Mouse (Mus musculus): Measurements from ENCODE around the gene Tmie. TPM values are rescaled to one million over a fixed set of nuclear protein-coding genes. Genes with fewer than 3 reads are reported as not detected.

The Tmie gene
- total and polyA plus RNA-seq, 3 experiments = not detected

DNA sequence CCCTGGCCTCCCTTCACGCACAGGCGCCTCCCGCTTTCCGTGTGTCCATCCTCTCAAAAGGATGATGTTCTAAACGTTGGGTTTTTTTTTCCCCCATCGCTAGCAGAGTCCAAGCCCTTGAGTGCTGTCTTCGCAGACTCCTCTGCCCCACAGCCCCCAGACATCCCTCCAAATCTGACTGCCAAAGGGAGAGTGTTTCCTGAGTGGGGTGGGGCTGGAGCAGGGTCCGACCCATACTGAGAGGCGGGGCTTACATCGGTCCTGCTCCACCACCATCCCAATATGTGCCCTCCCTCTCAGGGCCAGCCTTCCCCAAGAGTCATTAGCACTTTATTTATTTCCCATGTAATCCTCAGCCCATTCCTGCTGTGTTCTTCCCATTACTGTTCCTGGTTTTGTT lies 45.0 kb downstream of the Tmie start:
- DNase-seq (ENCODE audit: extremely low read depth) = no peak
- H3K4me3 ChIP-seq (replicated peaks in 1 of 3; ENCODE audit: low read depth in 2 of 3, low read length in 2 of 3, poor library complexity in 1 of 3) = no peak overlapping the region
- H3K4me2 ChIP-seq (ENCODE audit: insufficient read depth, low read depth, poor library complexity, severe bottlenecking) = no peak overlapping the region
- in situ Hi-C loops (cut with MboI; ENCODE audit: low pct_ligation_motif_present, low pct_unique_long_range_greater_than_20kb, low sequenced_read_pairs) (no loop called here), dilution Hi-C loops (cut with MboI; ENCODE audit: extremely low pct_ligation_motif_present, extremely low pct_unique_long_range_greater_than_20kb, low sequenced_read_pairs) (no loop called here)
- H3K27me3 ChIP-seq (replicated peaks) = peaks cover 1% of the 10 kb centered on the region
- H3K79me2 ChIP-seq (replicated peaks; ENCODE audit: control insufficient read depth, extremely low read depth, insufficient read depth, poor library complexity, severe bottlenecking) = no peaks in the 10 kb centered on the region
- H3K9ac ChIP-seq (ENCODE audit: insufficient read depth, low read depth) = no peak overlapping the region
- no peak overlapping the region for H3K27ac ChIP-seq (ENCODE audit: insufficient read depth, low read depth)
- H3K36me3 ChIP-seq (replicated peaks in 1 of 2; ENCODE audit: control insufficient read depth in 1 of 2, insufficient read depth in 1 of 2, low read length in 1 of 2) = no peaks in the 10 kb centered on the region
- TF ChIP-seq ZKSCAN1 (IDR thresholded peaks at IDR 0.05; ENCODE audit: borderline replicate concordance, low read depth, low read length) = no peak
- TF ChIP-seq IRF4 (IDR thresholded peaks at IDR 0.05; ENCODE audit: low read depth, low read length) = no peak
- no peak for TF ChIP-seq NRF1 (IDR thresholded peaks at IDR 0.05; ENCODE audit: low read depth, low read length)
- TF ChIP-seq MAX (IDR thresholded peaks at IDR 0.05; ENCODE audit: low read length) = no peak
- H3K4me1 ChIP-seq (ENCODE audit: control insufficient read depth in 1 of 2, insufficient read depth in 2 of 2) = peaks cover 0 to 3% of the 10 kb centered on the region in 2 experiments; a peak in 1 of 4 replicates
- H3K9me3 ChIP-seq (replicated peaks; ENCODE audit: low read length) = no peaks in the 10 kb centered on the region

DNA sequence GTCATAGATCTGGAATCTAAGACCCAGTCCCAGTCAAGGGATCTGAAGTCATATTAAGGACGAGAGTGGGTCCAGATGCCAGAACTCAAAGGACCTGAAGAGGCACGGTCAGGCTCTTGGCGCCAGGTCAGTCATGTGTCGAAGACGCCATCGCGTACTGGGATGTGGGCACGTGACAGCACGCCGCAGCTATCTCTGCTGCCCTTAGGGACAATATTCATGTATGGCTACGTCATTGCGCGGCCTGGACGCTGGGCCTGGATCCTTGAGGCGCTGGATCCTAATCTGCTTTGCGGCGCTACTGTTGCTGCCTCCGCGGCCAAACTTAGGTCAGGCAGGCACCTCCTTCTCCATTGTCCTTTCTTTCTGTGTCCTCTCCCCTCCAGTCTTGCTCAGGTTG lies 45.5 kb downstream of the Tmie start, which contains the start of gene Prss45:
Prss45 (plus strand) TSS at position 178 of the 400 bp plus-strand sequence.
- H3K27me3 ChIP-seq (replicated peaks) = peaks cover 1% of the 10 kb centered on the region
- in situ Hi-C loops (cut with MboI; ENCODE audit: low pct_ligation_motif_present, low pct_unique_long_range_greater_than_20kb, low sequenced_read_pairs) = no loop called here

DNA sequence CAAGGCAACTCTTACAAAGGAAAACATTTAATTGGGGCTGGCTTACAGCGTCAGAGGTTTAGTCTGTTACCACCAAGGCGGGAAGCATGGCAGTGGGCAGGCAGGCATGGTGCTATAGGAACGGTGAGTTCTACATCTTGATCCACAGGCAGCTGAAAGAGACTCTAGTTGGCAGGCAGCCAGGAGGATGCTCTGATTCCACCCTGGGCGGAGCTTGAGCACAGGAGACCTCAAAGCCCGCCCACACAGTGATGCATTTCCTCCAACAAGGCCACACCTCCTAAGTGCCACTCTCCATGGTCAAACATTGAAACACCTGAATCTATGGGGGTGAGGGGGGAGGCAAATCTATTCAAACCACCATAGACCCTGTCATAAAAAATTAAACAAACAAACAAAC lies 46.9 kb downstream of the Tmie start:
- in situ Hi-C loops (cut with MboI; ENCODE audit: low pct_ligation_motif_present, low pct_unique_long_range_greater_than_20kb, low sequenced_read_pairs) (no loop called here), dilution Hi-C loops (cut with MboI; ENCODE audit: extremely low pct_ligation_motif_present, extremely low pct_unique_long_range_greater_than_20kb, low sequenced_read_pairs) (no loop called here)
- Histone ChIP-seq H3K4me3 (replicated peaks in 1 of 3; ENCODE audit: low read depth in 2 of 3, low read length in 2 of 3, poor library complexity in 1 of 3) (no peak overlapping the region), H3K9ac (ENCODE audit: insufficient read depth, low read depth) (no peak overlapping the region), H3K27ac (ENCODE audit: insufficient read depth, low read depth) (no peak overlapping the region), H3K36me3 (replicated peaks in 1 of 2; ENCODE audit: control insufficient read depth in 1 of 2, insufficient read depth in 1 of 2, low read length in 1 of 2) (no peaks in the 10 kb centered on the region), H3K27me3 (replicated peaks) (peaks cover 4% of the 10 kb centered on the region), H3K9me3 (replicated peaks; ENCODE audit: low read length) (no peaks in the 10 kb centered on the region), H3K79me2 (replicated peaks; ENCODE audit: control insufficient read depth, extremely low read depth, insufficient read depth, poor library complexity, severe bottlenecking) (no peaks in the 10 kb centered on the region), H3K4me2 (ENCODE audit: insufficient read depth, low read depth, poor library complexity, severe bottlenecking) (no peak overlapping the region), H3K4me1 (ENCODE audit: control insufficient read depth in 1 of 2, insufficient read depth in 2 of 2) (peaks cover 0 to 3% of the 10 kb centered on the region in 2 experiments; a peak in 1 of 4 replicates)
- TF ChIP-seq EP300 (IDR thresholded peaks at IDR 0.05; ENCODE audit: low read length) = no peak
- TF ChIP-seq BHLHE40 (IDR thresholded peaks at IDR 0.05; ENCODE audit: low read depth, low read length) = no peak
- no peak for TF ChIP-seq RAD21 (IDR thresholded peaks at IDR 0.05; ENCODE audit: low read depth, low read length)
- TF ChIP-seq SIN3A (IDR thresholded peaks at IDR 0.05; ENCODE audit: low read length) = no peak
- TF ChIP-seq USF2 (conservative IDR thresholded peaks at IDR 0.05; ENCODE audit: low read depth, low read length) = no peak
- DNase-seq (ENCODE audit: extremely low read depth) = peak; percentile 52

More for the DNA sequence above, 45.5 kb downstream of the Tmie start, which contains the start of gene Prss45:
- Histone ChIP-seq H3K9me3 (replicated peaks; ENCODE audit: low read length) (no peaks in the 10 kb centered on the region), H3K27ac (ENCODE audit: insufficient read depth, low read depth) (no peak within 1 kb of the TSS), H3K4me3 (replicated peaks in 1 of 3; ENCODE audit: low read depth in 2 of 3, low read length in 2 of 3, poor library complexity in 1 of 3) (no peak within 1 kb of the TSS), H3K4me2 (ENCODE audit: insufficient read depth, low read depth, poor library complexity, severe bottlenecking) (no peak within 1 kb of the TSS), H3K36me3 (replicated peaks in 1 of 2; ENCODE audit: control insufficient read depth in 1 of 2, insufficient read depth in 1 of 2, low read length in 1 of 2) (no peaks in the 10 kb centered on the region), H3K9ac (ENCODE audit: insufficient read depth, low read depth) (no peak within 1 kb of the TSS), H3K79me2 (replicated peaks; ENCODE audit: control insufficient read depth, extremely low read depth, insufficient read depth, poor library complexity, severe bottlenecking) (no peaks in the 10 kb centered on the region), H3K4me1 (ENCODE audit: control insufficient read depth in 1 of 2, insufficient read depth in 2 of 2) (peaks cover 0 to 3% of the 10 kb centered on the region in 2 experiments; a peak in 1 of 4 replicates)
- TF ChIP-seq PAX5 (IDR thresholded peaks at IDR 0.05; ENCODE audit: low read length) (no peak), RAD21 (IDR thresholded peaks at IDR 0.05; ENCODE audit: low read depth, low read length) (no peak), NRF1 (IDR thresholded peaks at IDR 0.05; ENCODE audit: low read depth, low read length) (no peak), CHD1 (IDR thresholded peaks at IDR 0.05; ENCODE audit: low read depth, low read length) (no peak), JUN (IDR thresholded peaks at IDR 0.05; ENCODE audit: insufficient read depth, low read depth, low read length) (no peak), ZMIZ1 (IDR thresholded peaks at IDR 0.05; ENCODE audit: low read depth, low read length) (no peak), UBTF (IDR thresholded peaks at IDR 0.05; ENCODE audit: low read depth, low read length) (no peak), E2F4 (IDR thresholded peaks at IDR 0.05; ENCODE audit: insufficient replicate concordance, low read depth, low read length) (no peak)
- dilution Hi-C loops (cut with MboI; ENCODE audit: extremely low pct_ligation_motif_present, extremely low pct_unique_long_range_greater_than_20kb, low sequenced_read_pairs) = no loop called here
- no peak for DNase-seq (ENCODE audit: extremely low read depth)

All from CH12.LX (cell line).